9 mouse cellular contexts compared by ENCODE assay signal in genomic region chr2:11086996-11087395, GRCm38 (mm10).
DNase-seq lines count a peak whose midpoint lies in the region; ATAC-seq and TF ChIP-seq lines count a peak whose summit lies in the region.
"Had no signal": no experiment of that assay in that cellular context is flagged by ENCODE, and none has a peak within 500 bp of the region (broad histone marks: within the 10 kb centered on the region; RNA-seq: fewer than 3 reads in every experiment).

No protein-coding gene starts in this region.

- ATAC-seq in intestine, postnatal 0 days = no peak
- no peak for ATAC-seq in intestine, embryonic 15.5 days
- ATAC-seq in Patski = no peak
- peak; percentile 46 for ATAC-seq in inflammation-experienced regulatory T-cells, adult 6 months

- CTCF ChIA-PET in Patski (lab: Charles Lee) = no interaction called here

- no peaks in the 10 kb centered on the region for H3K9me3 ChIP-seq in intestine, postnatal 0 days (ENCODE audit: control insufficient read depth)
- H3K9me3 ChIP-seq in intestine, embryonic 15.5 days = no peaks in the 10 kb centered on the region
- H3K9me3 ChIP-seq: lung, embryonic 15.5 days; stomach, embryonic 15.5 days had no signal

- no peak overlapping the region for H3K4me3 ChIP-seq in intestine, postnatal 0 days (ENCODE audit: low read depth, low read length)
- H3K4me3 ChIP-seq in intestine, embryonic 15.5 days (replicated peaks) = no peak overlapping the region
- H3K4me3 ChIP-seq: lung, embryonic 15.5 days; stomach, embryonic 15.5 days had no signal

- in situ Hi-C loops in Patski (cut with MboI; ENCODE audit: low pct_unique_long_range_greater_than_20kb) = no loop called here

- POLR2A ChIA-PET in Patski (lab: Charles Lee) = no interaction called here

- H3K9ac ChIP-seq in intestine, postnatal 0 days (ENCODE audit: low read depth, low read length) = no peak overlapping the region
- no peak overlapping the region for H3K9ac ChIP-seq in intestine, embryonic 15.5 days
- H3K9ac ChIP-seq: lung, embryonic 15.5 days; stomach, embryonic 15.5 days had no signal

- H3K27me3 ChIP-seq in intestine, postnatal 0 days (replicated peaks; ENCODE audit: control insufficient read depth, insufficient read depth, low read length) = no peaks in the 10 kb centered on the region
- no peaks in the 10 kb centered on the region for H3K27me3 ChIP-seq in intestine, embryonic 15.5 days (replicated peaks)
- H3K27me3 ChIP-seq in Patski = peaks cover 11% of the 10 kb centered on the region
- H3K27me3 ChIP-seq: lung, embryonic 15.5 days; stomach, embryonic 15.5 days had no signal

- no peaks in the 10 kb centered on the region for H3K4me1 ChIP-seq in intestine, postnatal 0 days (replicated peaks; ENCODE audit: control insufficient read depth, insufficient read depth, low read length)
- H3K4me1 ChIP-seq in intestine, embryonic 15.5 days (replicated peaks) = no peaks in the 10 kb centered on the region
- H3K4me1 ChIP-seq: lung, embryonic 15.5 days; stomach, embryonic 15.5 days had no signal

- 30% methylated on average over 1 of the region's 1 CpGs for WGBS in intestine, postnatal 0 days
- WGBS in intestine, embryonic 15.5 days = 29% methylated on average over 1 of the region's 1 CpGs

- no peak overlapping the region for H3K27ac ChIP-seq in intestine, postnatal 0 days (ENCODE audit: low read depth, low read length)
- no peak overlapping the region for H3K27ac ChIP-seq in intestine, embryonic 15.5 days
- H3K27ac ChIP-seq: lung, embryonic 15.5 days; stomach, embryonic 15.5 days had no signal

- H3K36me3 ChIP-seq in intestine, postnatal 0 days (ENCODE audit: control insufficient read depth, insufficient read depth) = no peaks in the 10 kb centered on the region
- no peaks in the 10 kb centered on the region for H3K36me3 ChIP-seq in intestine, embryonic 15.5 days
- H3K36me3 ChIP-seq: lung, embryonic 15.5 days; stomach, embryonic 15.5 days had no signal

- DNase-seq in CD4-positive, CD25-positive, alpha-beta regulatory T cell, adult 2 months (ENCODE audit: low read depth, low spot score) = peak; percentile 71
- no peak for DNase-seq in Patski (ENCODE audit: low read depth, low spot score)
- peak; percentile 3 for DNase-seq in retina, adult 2 months (ENCODE audit: low read depth, low spot score)
- no peak for DNase-seq in heart, adult 9 months (ENCODE audit: low spot score in 2 of 2)

- H3K4me2 ChIP-seq in intestine, postnatal 0 days (replicated peaks; ENCODE audit: low read depth) = no peak overlapping the region
- H3K4me2 ChIP-seq in intestine, embryonic 15.5 days (replicated peaks) = no peak overlapping the region
- H3K4me2 ChIP-seq: lung, embryonic 15.5 days; stomach, embryonic 15.5 days had no signal

- TF ChIP-seq CTCF in intestine, postnatal 0 days (IDR thresholded peaks at IDR 0.05; ENCODE audit: low read depth) = peak; percentile 66
- peak; percentile 82 for TF ChIP-seq CTCF in Patski (IDR thresholded peaks at IDR 0.05)

Comparison
In these comparisons a context has a peak if more than half of its experiments do, and no peak if none do; other contexts are left out.
1. DNase-seq: peak in CD4-positive, CD25-positive, alpha-beta regulatory T cell, adult 2 months (single experiment) and retina, adult 2 months (single experiment); none in Patski (single experiment) and heart, adult 9 months (0 of 2).